Mouse (Mus musculus): ENCODE measurements around the gene Cmss1. TPM values are rescaled to one million over a fixed set of nuclear protein-coding genes. Genes with fewer than 3 reads are reported as not detected.

The Cmss1 gene
- polyA plus RNA-seq, 1 experiment = 10.1 TPM

DNA sequence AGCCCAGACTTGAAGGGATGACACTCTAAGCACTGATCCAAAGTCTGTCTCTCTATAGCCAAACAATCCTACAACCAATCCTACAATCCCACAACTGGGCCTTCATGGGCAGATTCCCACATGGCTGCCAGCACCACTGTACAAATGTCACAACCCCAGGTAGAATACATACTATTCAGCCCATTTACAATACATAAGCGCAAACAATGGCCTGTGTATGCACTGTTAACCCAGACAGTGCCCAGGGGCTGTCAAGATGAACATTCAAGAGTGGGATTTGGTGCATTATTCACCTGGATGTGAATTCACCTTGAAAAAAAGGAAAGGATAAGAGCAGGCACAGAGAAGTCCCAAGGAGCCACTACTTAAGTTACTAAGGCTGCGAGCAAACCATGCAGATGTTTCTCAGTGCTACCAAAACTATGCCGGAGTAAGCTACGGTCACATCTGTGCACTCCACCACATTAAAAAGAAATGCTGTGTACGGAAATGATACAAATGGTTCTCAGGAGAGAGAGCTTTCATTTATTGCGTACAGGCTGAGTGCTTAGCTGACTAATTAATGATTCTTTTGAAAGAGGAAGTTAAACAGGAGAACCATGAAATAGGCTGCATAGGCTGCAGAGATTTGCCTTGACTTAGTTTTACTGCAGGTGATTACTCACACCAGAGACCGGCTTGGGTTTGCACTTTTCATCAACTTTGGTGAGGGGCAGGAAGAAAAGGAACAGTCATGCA, 184.8 kb downstream of the Cmss1 start:
- TF ChIP-seq POLR2A (IDR thresholded peaks at IDR 0.05; ENCODE audit: borderline replicate concordance, extremely low read depth, insufficient read depth, insufficient read length, poor library complexity, severe bottlenecking) (no peak), CTCF (IDR thresholded peaks at IDR 0.05; ENCODE audit: borderline replicate concordance, extremely low read depth, insufficient read depth, insufficient read length) (no peak)
- DNase-seq (ENCODE audit: low read depth) = no peak

DNA sequence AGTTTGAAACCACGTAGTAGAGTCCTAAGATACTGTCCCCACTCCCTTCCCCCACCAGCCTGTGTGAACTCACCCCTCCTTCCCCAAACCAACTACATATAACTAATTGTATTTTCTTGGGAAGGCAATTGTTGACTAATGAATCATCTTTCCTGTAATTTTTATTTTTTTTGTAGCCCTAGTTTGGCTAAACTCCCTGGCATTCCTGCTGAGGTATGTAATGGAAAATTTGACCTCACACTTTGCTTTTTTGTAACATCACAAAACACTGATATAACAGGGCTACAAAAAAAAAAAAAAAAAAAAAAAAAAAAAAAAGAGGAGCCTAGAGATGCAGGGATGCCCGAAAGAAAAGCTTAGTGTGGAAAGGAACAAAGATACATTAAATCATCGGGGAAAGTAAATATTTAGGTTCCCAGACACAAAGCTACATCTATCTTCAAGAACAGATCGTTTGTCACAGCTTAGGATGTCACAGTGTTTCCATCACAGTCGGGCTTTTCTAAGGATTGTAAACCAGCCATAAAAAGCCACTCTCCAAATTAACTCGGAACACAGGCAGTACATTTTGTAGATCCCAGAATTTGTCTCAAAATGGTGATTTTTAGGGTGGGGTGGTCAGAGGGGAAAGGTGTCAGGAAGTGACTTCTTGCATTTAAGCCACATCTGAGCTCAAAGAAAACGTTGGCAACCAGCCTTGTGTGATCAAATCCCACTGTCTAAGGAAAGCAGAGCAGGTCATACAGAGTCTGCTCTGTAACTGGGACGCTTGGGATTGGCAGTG, 185.7 kb downstream of the Cmss1 start:
- TF ChIP-seq POLR2A (IDR thresholded peaks at IDR 0.05; ENCODE audit: borderline replicate concordance, extremely low read depth, insufficient read depth, insufficient read length, poor library complexity, severe bottlenecking) (no peak), CTCF (IDR thresholded peaks at IDR 0.05; ENCODE audit: borderline replicate concordance, extremely low read depth, insufficient read depth, insufficient read length) (no peak)

DNA sequence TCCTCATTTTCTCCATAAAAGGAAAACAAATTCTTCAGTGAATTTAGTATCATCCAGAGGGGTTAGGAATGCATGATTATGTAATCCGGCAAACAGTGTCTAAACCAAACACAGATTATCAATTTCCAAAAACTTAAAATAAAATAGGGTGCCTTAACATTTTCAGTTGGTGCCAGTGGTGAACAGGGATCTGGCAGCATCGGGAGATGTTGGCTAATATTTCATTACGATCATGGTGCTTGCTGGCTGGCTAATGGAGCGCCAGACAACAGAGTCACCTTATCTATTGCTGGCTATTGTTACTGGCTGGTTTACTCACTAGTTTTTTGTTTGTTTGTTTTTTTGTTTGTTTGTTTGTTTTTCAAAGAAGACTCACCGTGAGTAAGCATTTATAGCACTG, 186.8 kb downstream of the Cmss1 start:
- no peak for TF ChIP-seq CTCF (IDR thresholded peaks at IDR 0.05; ENCODE audit: borderline replicate concordance, extremely low read depth, insufficient read depth, insufficient read length)
- no peak for TF ChIP-seq POLR2A (IDR thresholded peaks at IDR 0.05; ENCODE audit: borderline replicate concordance, extremely low read depth, insufficient read depth, insufficient read length, poor library complexity, severe bottlenecking)
- DNase-seq (ENCODE audit: low read depth) = no peak

More for the DNA sequence above, 185.7 kb downstream of the Cmss1 start:
- DNase-seq (ENCODE audit: low read depth) = no peak

DNA sequence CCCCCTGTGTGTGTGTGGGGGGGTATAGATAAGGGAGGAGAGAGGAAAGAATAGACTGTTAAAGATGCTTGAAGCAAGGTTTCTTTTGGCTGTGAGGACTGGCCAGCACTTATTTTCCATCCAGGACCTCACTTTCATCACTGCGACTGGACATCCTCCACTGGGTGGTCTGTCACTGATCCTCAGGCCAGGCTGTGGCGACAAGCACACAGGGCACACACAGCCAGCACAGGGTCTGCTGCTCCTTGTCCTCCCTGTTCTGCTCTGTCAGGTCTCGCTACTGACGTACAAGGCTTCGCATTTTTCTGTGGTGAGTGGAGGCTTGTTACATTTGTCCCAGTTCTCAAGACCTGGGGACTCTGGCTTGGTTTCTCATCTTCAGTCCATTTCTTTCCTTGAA, 187.3 kb downstream of the Cmss1 start:
- DNase-seq (ENCODE audit: low read depth) = no peak
- TF ChIP-seq CTCF (IDR thresholded peaks at IDR 0.05; ENCODE audit: borderline replicate concordance, extremely low read depth, insufficient read depth, insufficient read length) = no peak
- TF ChIP-seq POLR2A (IDR thresholded peaks at IDR 0.05; ENCODE audit: borderline replicate concordance, extremely low read depth, insufficient read depth, insufficient read length, poor library complexity, severe bottlenecking) = no peak

DNA sequence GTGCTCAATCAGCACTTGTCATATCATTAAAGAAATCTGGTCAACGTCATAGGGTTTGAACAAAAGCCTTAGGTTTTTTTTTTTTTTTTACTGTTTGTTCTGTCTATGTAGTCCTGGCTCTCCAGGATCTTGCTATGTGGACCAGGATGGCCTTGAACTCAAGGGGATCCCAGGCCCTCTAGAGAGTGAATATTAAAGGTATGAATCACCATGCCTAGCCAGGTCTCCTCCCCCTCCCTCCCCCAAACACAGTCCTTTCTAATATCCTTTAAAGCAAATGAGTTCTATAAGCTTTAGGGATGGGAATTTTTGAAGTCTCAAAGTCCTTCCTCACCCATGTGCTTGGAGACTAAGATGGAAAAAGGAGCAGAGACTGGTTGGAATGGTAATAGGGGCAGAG, 188.7 kb downstream of the Cmss1 start:
- no peak for DNase-seq (ENCODE audit: low read depth)
- no peak for TF ChIP-seq CTCF (IDR thresholded peaks at IDR 0.05; ENCODE audit: borderline replicate concordance, extremely low read depth, insufficient read depth, insufficient read length)
- no peak for TF ChIP-seq POLR2A (IDR thresholded peaks at IDR 0.05; ENCODE audit: borderline replicate concordance, extremely low read depth, insufficient read depth, insufficient read length, poor library complexity, severe bottlenecking)

DNA sequence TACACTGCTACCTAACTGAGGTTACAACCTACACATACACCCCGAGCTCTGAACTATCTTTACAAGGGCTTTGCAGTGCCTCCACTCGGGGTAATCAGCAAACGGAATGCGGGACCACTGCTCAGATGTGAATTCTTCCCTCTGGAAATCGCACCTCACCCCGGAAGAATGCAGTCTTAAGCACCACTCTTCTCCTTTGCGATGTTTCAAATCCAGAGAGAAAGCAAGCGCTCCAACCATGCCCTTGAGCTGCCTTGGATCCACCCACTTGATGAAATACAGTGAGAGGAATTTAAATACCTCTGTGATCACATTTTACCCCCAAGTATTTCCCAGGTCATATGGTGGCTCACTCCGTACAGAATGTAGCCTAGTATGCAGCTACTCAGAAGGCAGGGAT, 189.6 kb downstream of the Cmss1 start:
- no peak for TF ChIP-seq POLR2A (IDR thresholded peaks at IDR 0.05; ENCODE audit: borderline replicate concordance, extremely low read depth, insufficient read depth, insufficient read length, poor library complexity, severe bottlenecking)
- TF ChIP-seq CTCF (IDR thresholded peaks at IDR 0.05; ENCODE audit: borderline replicate concordance, extremely low read depth, insufficient read depth, insufficient read length) = no peak

DNA sequence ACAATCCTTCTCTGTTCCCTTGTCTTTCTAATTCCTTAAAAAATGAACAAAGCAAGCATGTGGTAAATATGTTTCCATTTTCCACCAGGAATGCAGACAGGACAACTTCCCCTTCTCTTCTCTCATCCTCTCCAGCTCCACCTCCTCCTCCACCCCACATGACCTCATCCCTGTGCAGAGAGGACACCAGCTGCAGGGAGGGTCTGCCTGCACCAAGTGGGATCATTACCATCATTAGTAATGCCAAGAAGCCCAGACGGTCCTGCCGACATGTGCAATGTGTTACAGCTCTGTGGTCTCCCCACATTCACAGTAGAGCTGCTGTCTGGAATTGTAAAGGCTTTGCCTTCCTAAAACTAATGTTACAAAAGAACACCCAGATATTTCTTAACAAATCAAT, 190.6 kb downstream of the Cmss1 start:
- TF ChIP-seq CTCF (IDR thresholded peaks at IDR 0.05; ENCODE audit: borderline replicate concordance, extremely low read depth, insufficient read depth, insufficient read length) (no peak), POLR2A (IDR thresholded peaks at IDR 0.05; ENCODE audit: borderline replicate concordance, extremely low read depth, insufficient read depth, insufficient read length, poor library complexity, severe bottlenecking) (no peak)
- peak; percentile 46 for DNase-seq (ENCODE audit: low read depth)

More for the DNA sequence above, 189.6 kb downstream of the Cmss1 start:
- no peak for DNase-seq (ENCODE audit: low read depth)

DNA sequence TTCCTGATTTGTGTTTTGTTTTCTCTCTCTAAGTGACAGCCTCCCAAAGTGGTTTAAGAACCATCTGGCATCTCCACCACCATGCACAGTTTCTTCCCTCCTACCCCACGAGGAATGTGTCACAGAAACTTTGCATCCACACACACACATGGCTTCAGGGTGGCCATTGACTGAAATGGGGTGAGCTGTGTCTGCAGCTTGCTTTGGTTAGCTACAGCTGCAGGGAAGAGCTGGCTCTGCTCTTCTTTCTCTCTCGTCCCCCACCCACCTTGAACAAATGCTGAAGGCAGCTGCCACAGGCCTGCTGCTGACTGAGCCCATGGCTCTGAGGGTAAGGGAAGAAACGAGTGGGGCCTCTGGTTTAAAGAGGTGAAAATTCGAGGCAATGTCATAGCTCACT, 193.9 kb downstream of the Cmss1 start:
- DNase-seq (ENCODE audit: low read depth) = no peak
- TF ChIP-seq POLR2A (IDR thresholded peaks at IDR 0.05; ENCODE audit: borderline replicate concordance, extremely low read depth, insufficient read depth, insufficient read length, poor library complexity, severe bottlenecking) (no peak), CTCF (IDR thresholded peaks at IDR 0.05; ENCODE audit: borderline replicate concordance, extremely low read depth, insufficient read depth, insufficient read length) (no peak)

DNA sequence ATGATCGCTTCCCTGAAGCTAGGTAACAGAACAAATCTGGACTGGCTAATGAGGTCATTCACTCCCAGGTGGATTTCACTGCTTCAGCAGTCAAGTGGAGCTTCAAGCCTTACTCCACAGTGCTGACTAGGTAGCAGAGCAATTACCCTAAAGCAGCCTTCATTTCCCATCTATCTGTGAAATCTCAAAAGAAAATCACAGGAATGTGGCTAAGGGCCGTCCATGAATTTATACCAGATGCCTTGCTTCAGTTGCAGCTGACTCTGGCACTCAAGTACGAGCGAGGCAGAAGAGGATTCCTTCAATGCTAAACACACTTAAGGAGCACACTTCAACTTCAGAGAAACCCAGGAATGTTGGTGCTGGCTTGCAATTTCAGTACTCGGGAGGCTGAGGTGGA, 202.8 kb downstream of the Cmss1 start:
- DNase-seq (ENCODE audit: low read depth) = no peak
- no peak for TF ChIP-seq CTCF (IDR thresholded peaks at IDR 0.05; ENCODE audit: borderline replicate concordance, extremely low read depth, insufficient read depth, insufficient read length)
- no peak for TF ChIP-seq POLR2A (IDR thresholded peaks at IDR 0.05; ENCODE audit: borderline replicate concordance, extremely low read depth, insufficient read depth, insufficient read length, poor library complexity, severe bottlenecking)

DNA sequence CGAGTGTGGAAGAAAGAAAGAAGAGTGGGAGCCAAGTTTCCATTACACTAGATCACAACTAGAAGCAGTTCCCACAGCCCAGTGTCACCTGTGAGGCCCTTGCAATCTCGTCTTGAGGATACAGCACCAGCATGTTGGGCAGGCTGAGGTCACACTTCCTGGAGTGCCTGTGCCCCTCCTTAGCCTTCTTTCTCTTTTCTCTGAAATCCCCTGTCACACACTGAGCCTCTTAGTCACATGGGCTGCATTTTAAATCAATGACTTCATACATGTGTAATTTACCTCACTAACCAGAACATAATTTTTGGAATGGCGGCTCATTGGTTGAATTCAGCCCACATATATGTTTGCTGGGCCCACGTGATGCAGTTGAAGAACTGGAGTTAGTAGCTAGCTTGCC, 203.8 kb downstream of the Cmss1 start:
- DNase-seq (ENCODE audit: low read depth) = no peak
- TF ChIP-seq CTCF (IDR thresholded peaks at IDR 0.05; ENCODE audit: borderline replicate concordance, extremely low read depth, insufficient read depth, insufficient read length) = no peak

DNA sequence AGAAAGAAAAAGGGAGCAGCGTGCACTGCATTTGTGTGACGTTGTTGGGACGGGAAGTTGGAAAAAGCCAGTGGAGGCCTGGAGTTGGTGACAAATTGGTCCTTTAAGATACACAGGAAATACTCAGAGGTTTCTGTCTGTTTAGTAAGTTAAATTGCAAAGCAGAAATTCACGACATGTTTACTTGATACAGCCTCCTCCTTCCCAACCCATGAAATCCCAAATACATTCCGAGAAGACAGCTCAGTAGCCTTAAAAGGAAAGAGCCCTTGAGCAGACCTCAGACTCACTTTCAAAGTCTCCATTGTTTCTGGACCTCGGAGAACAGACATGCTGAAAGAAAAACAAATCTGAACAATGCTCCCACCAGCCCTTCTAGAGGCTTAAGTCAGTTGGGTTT, 205.0 kb downstream of the Cmss1 start:
- DNase-seq (ENCODE audit: low read depth) = no peak
- no peak for TF ChIP-seq POLR2A (IDR thresholded peaks at IDR 0.05; ENCODE audit: borderline replicate concordance, extremely low read depth, insufficient read depth, insufficient read length, poor library complexity, severe bottlenecking)
- TF ChIP-seq CTCF (IDR thresholded peaks at IDR 0.05; ENCODE audit: borderline replicate concordance, extremely low read depth, insufficient read depth, insufficient read length) = no peak

DNA sequence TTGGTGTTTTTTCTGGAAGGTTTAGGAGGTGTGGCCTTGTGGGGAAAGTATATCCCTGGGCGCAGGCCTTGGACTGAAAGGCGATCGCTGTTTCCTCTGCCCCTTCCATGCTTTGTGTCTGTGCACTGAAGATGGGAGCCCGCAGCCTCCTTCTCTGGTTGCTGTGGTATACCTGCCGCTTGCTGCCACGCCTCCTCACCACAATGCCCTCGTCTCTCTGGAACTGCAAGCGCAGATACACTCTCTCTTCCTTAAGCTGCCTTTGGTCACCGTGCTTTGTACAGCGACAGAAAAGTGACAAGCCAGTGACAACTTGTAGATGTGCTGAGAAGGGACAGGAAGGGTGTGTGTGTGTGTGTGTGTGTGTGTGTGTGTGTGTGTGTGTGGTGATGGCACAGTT, 207.1 kb downstream of the Cmss1 start:
- no peak for TF ChIP-seq CTCF (IDR thresholded peaks at IDR 0.05; ENCODE audit: borderline replicate concordance, extremely low read depth, insufficient read depth, insufficient read length)
- no peak for TF ChIP-seq POLR2A (IDR thresholded peaks at IDR 0.05; ENCODE audit: borderline replicate concordance, extremely low read depth, insufficient read depth, insufficient read length, poor library complexity, severe bottlenecking)
- no peak for DNase-seq (ENCODE audit: low read depth)
